Mouse (Mus musculus): Measurements from ENCODE around the gene Ikzf3. TPM values are rescaled to one million over a fixed set of nuclear protein-coding genes. Genes with fewer than 3 reads are reported as not detected.

Ikzf3 gene
- total RNA-seq, 2 experiments from 2014 or later, result not detected

Other genes starting within 250 kb of the Ikzf3 start
- gene Neurod2, start 216.4 kb downstream of the Ikzf3 start, total RNA-seq (2021), result 100 to 1,000 TPM; 114 to 118 TPM
- gene Ppp1r1b, start 197.6 kb downstream of the Ikzf3 start, total RNA-seq (2021), result 10 to 100 TPM; 17.5 to 24.1 TPM
- gene Stard3, start 187.7 kb downstream of the Ikzf3 start, total RNA-seq (2021), result 10 to 100 TPM; 19.2 to 19.5 TPM
- gene Tcap, start 162.2 kb downstream of the Ikzf3 start, total RNA-seq (2021), result 1 to 10 TPM; 1.4 to 1.6 TPM
- gene Pnmt, start 159.6 kb downstream of the Ikzf3 start, total RNA-seq (2021), result not detected
- 10 to 100 TPM in 1 of 2 experiments, 1 to 10 TPM in 1; 8.9 to 10.1 TPM for gene Pgap3, start 145.5 kb downstream of the Ikzf3 start, total RNA-seq (2021)
- gene Erbb2, start 133.6 kb downstream of the Ikzf3 start, total RNA-seq (2021), result 1 to 10 TPM; 3.3 to 4.2 TPM
- gene Mien1, start 107.0 kb downstream of the Ikzf3 start, total RNA-seq (2021), result 100 to 1,000 TPM; 108 to 110 TPM
- 1 to 10 TPM; 1.0 to 1.8 TPM for gene Grb7, start 99.6 kb downstream of the Ikzf3 start, total RNA-seq (2021)
- not detected for gene Zpbp2, start 5.1 kb upstream of the Ikzf3 start, total RNA-seq (2021)
- 10 to 100 TPM; 53.6 to 56.9 TPM for gene Ormdl3, start 41.3 kb upstream of the Ikzf3 start, total RNA-seq (2021)
- gene Lrrc3c, start 52.3 kb upstream of the Ikzf3 start, total RNA-seq (2021), result not detected
- gene Gm12355, start 79.6 kb upstream of the Ikzf3 start, total RNA-seq (2021), result 10 to 100 TPM; 14.1 to 17.2 TPM
- under 1 TPM in 1 of 2 experiments, not detected in 1; 0.50 TPM for gene Gsdma3, start 80.3 kb upstream of the Ikzf3 start, total RNA-seq (2021)
- gene Gsdma2, start 100.7 kb upstream of the Ikzf3 start, total RNA-seq (2021), result not detected
- not detected for gene Gsdma, start 118.3 kb upstream of the Ikzf3 start, total RNA-seq (2021)
- gene Psmd3, start 136.5 kb upstream of the Ikzf3 start, total RNA-seq (2021), result 100 to 1,000 TPM; 127 to 130 TPM
- gene Csf3, start 155.2 kb upstream of the Ikzf3 start, total RNA-seq (2021), result not detected
- 100 to 1,000 TPM in 1 of 2 experiments, 10 to 100 TPM in 1; 93.8 to 103 TPM for gene Med24, start 183.4 kb upstream of the Ikzf3 start, total RNA-seq (2021)
- 1,000 to 10,000 TPM; 1,331 to 1,411 TPM for gene Thra, start 194.6 kb upstream of the Ikzf3 start, total RNA-seq (2021)
- gene Nr1d1, start 229.3 kb upstream of the Ikzf3 start, total RNA-seq (2021), result 10 to 100 TPM; 39.1 to 41.5 TPM
- 100 to 1,000 TPM; 147 to 157 TPM for gene Msl1, start 249.5 kb upstream of the Ikzf3 start, total RNA-seq (2021)